Mouse (Mus musculus) forebrain, embryonic 14.5 days (tissue): Measurements from ENCODE around the gene Pard3b. TPM values are rescaled to one million over a fixed set of nuclear protein-coding genes. Genes with fewer than 3 reads are reported as not detected.

ENCODE experiments used
- ATAC-seq: fragments of 200-750 bp; cut with Nextera tagmentation; 2 replicates; pipeline ENCODE4 v1.8.0; 2017; ENCODE audit warnings: mild to moderate bottlenecking, moderate library complexity
- DNase-seq: peaks from one replicate; pipeline ENCODE4 v3.0.0-alpha.2; 2015; ENCODE audit warnings: low spot score
- H3K27ac ChIP-seq: fragments of 300-500 bp; sonication (generic); 2 replicates; pipeline ENCODE4 v1.5.1; 2014; ENCODE audit warnings: low read depth, mild to moderate bottlenecking, control low read depth, low read length, moderate library complexity
- H3K27me3 ChIP-seq: fragments of 300-500 bp; sonication (generic); replicated peaks from 2 replicates; pipeline ENCODE4 v1.6.1; 2014; ENCODE audit warnings: low read length, control low read depth, mixed read lengths; ENCODE audit not compliant: control insufficient read depth, insufficient read depth
- H3K36me3 ChIP-seq: fragments of 300-500 bp; sonication (generic); 2 replicates; pipeline ENCODE4 v1.6.1; 2014; ENCODE audit warnings: low read length, control low read depth; ENCODE audit not compliant: control insufficient read depth, insufficient read depth
- H3K4me1 ChIP-seq: fragments of 300-500 bp; sonication (generic); 2 replicates; pipeline ENCODE4 v1.6.1; 2014; ENCODE audit warnings: antibody characterized with exemption, low read length, control low read depth; ENCODE audit not compliant: control insufficient read depth, insufficient read depth
- H3K4me2 ChIP-seq: fragments of 300-500 bp; sonication (generic); 2 replicates; pipeline ENCODE4 v1.6.1; 2014; ENCODE audit warnings: mild to moderate bottlenecking, control low read depth, low read length
- H3K4me3 ChIP-seq: fragments of 300-500 bp; sonication (generic); 2 replicates; pipeline ENCODE4 v1.5.1; 2014; ENCODE audit warnings: low read depth, low read length, control low read depth
- H3K9ac ChIP-seq: fragments of 300-500 bp; sonication (generic); 2 replicates; pipeline ENCODE4 v1.6.1; 2014; ENCODE audit warnings: mild to moderate bottlenecking, low read length, control low read depth, moderate library complexity
- H3K9me3 ChIP-seq: fragments of 300-500 bp; sonication (generic); replicated peaks from 2 replicates; pipeline ENCODE4 v1.6.1; 2016; ENCODE audit warnings: low read length, control low read depth, mixed read lengths; ENCODE audit not compliant: control insufficient read depth
- WGBS: fragments of 180-500 bp; shearing (Covaris S2); extraction: QIAGEN DNeasy Blood & Tissue Kit; methylation state at CpG from one replicate; pipeline ENCODE4 v1.1.7; 2014; 5-methylcytosine and 5-hydroxymethylcytosine counted together
- polyA plus RNA-seq: library from polyadenylated mRNA; unstranded; fragments of >200 nt; fragmentation: Nextera tagmentation; extraction: Ambion mirVana; gene quantifications from 2 replicates; pipeline ENCODE4 v1.2.1, GENCODE M21; 2014

Gene Pard3b
- polyA plus RNA-seq, 1 experiment from 2014 or later, result 4.3 TPM

GRCm38 (mm10) chr1:62283624-62284023 is 645.0 kb downstream of the Pard3b start:
- Histone ChIP-seq H3K4me1 (no peaks in the 10 kb centered on the region), H3K4me2 (no peak overlapping the region), H3K27me3 (no peaks in the 10 kb centered on the region), H3K27ac (no peak overlapping the region), H3K9ac (no peak overlapping the region), H3K9me3 (no peaks in the 10 kb centered on the region), H3K36me3 (no peaks in the 10 kb centered on the region), H3K4me3 (no peak overlapping the region)
- WGBS, result 97% methylated on average over 2 of the region's 2 CpGs
- DNase-seq, result no peak
- no peak for ATAC-seq

GRCm38 (mm10) chr1:62309376-62309775 is 670.8 kb downstream of the Pard3b start:
- H3K27ac ChIP-seq, result no peak overlapping the region
- ATAC-seq (no peak), DNase-seq (no peak)
- H3K9ac ChIP-seq, result no peak overlapping the region
- no peaks in the 10 kb centered on the region for H3K9me3 ChIP-seq
- 93% methylated on average over 6 of the region's 6 CpGs for WGBS
- no peak overlapping the region for H3K4me3 ChIP-seq
- H3K4me1 ChIP-seq, result no peaks in the 10 kb centered on the region
- no peak overlapping the region for H3K4me2 ChIP-seq
- H3K36me3 ChIP-seq, result no peaks in the 10 kb centered on the region
- H3K27me3 ChIP-seq, result no peaks in the 10 kb centered on the region

GRCm38 (mm10) chr1:62325237-62325636 is 686.6 kb downstream of the Pard3b start:
- no peak for ATAC-seq
- H3K36me3 ChIP-seq, result no peaks in the 10 kb centered on the region
- no peak overlapping the region for H3K4me2 ChIP-seq
- no peaks in the 10 kb centered on the region for H3K27me3 ChIP-seq
- no peak overlapping the region for H3K4me3 ChIP-seq
- no peaks in the 10 kb centered on the region for H3K9me3 ChIP-seq
- H3K9ac ChIP-seq, result no peak overlapping the region
- H3K4me1 ChIP-seq, result 0 out of 2 replicates have a peak, but pooled peaks cover 5% of the 10 kb centered on the region
- DNase-seq, result no peak
- WGBS, result 8% methylated on average over 5 of the region's 5 CpGs
- H3K27ac ChIP-seq, result no peak overlapping the region

GRCm38 (mm10) chr1:62327743-62328142 is 689.1 kb downstream of the Pard3b start:
- no peak overlapping the region for H3K4me3 ChIP-seq
- no peak overlapping the region for H3K27ac ChIP-seq
- no peak for ATAC-seq
- no peaks in the 10 kb centered on the region for H3K36me3 ChIP-seq
- no peaks in the 10 kb centered on the region for H3K9me3 ChIP-seq
- H3K4me1 ChIP-seq, result peaks cover 6% of the 10 kb centered on the region; the same call in 1 of the 2 replicates
- H3K27me3 ChIP-seq, result no peaks in the 10 kb centered on the region
- 86% methylated on average over 5 of the region's 5 CpGs for WGBS
- no peak overlapping the region for H3K9ac ChIP-seq
- no peak for DNase-seq
- no peak overlapping the region for H3K4me2 ChIP-seq

DNA sequence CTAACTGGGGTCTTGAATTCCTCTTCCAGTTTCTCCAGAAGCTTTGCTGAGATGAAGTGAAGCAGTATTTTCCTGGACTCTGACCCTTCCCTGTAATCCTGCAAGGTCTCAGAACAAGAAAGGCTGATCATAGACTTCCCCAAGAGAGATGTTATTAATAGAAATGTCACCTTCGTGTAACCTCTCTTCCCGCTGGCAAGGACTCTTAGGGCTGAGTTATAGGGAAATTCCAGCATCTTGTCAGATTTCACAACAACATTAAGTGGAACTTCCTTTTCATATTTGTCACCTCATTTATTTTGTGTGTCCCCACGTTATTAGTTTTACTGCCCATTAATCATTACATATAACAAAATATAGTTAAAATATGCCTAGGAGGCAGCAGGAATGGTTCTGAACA is 690.2 kb downstream of the Pard3b start:
- WGBS, result 85% methylated on average over 3 of the region's 3 CpGs
- H3K9me3 ChIP-seq, result no peaks in the 10 kb centered on the region
- DNase-seq, result no peak

GRCm38 (mm10) chr1:62333016-62333415 is 694.4 kb downstream of the Pard3b start:
- no peak overlapping the region for H3K4me2 ChIP-seq
- 18% methylated on average over 2 of the region's 2 CpGs for WGBS
- H3K27ac ChIP-seq, result no peak overlapping the region
- H3K9me3 ChIP-seq, result no peaks in the 10 kb centered on the region
- peak; percentile 61 for DNase-seq
- ATAC-seq, result no peak
- peaks cover 6% of the 10 kb centered on the region; the same call in 1 of the 2 replicates for H3K4me1 ChIP-seq
- H3K9ac ChIP-seq, result no peak overlapping the region
- H3K36me3 ChIP-seq, result no peaks in the 10 kb centered on the region
- H3K27me3 ChIP-seq, result no peaks in the 10 kb centered on the region
- H3K4me3 ChIP-seq, result no peak overlapping the region

More for the DNA sequence above, 690.2 kb downstream of the Pard3b start:
- no peak for ATAC-seq
- Histone ChIP-seq H3K27ac (no peak overlapping the region), H3K4me3 (no peak overlapping the region), H3K27me3 (no peaks in the 10 kb centered on the region), H3K4me2 (no peak overlapping the region), H3K9ac (no peak overlapping the region), H3K4me1 (peaks cover 10% of the 10 kb centered on the region; the same call in 1 of the 2 replicates), H3K36me3 (no peaks in the 10 kb centered on the region)

- Histone ChIP-seq H3K9me3 (no peaks in the 10 kb centered on the region), H3K4me3 (no peak overlapping the region), H3K27ac (no peak overlapping the region), H3K36me3 (no peaks in the 10 kb centered on the region), H3K4me1 (peaks cover 6% of the 10 kb centered on the region; the same call in 1 of the 2 replicates), H3K9ac (no peak overlapping the region), H3K4me2 (no peak overlapping the region), H3K27me3 (no peaks in the 10 kb centered on the region)
- ATAC-seq (no peak), DNase-seq (no peak)
- 58% methylated on average over 5 of the region's 5 CpGs for WGBS
Observed at GRCm38 (mm10) chr1:62334196-62334595, 695.6 kb downstream of the Pard3b start.

GRCm38 (mm10) chr1:62340261-62340660 is 701.6 kb downstream of the Pard3b start:
- Histone ChIP-seq H3K9ac (no peak overlapping the region), H3K36me3 (no peaks in the 10 kb centered on the region), H3K4me3 (no peak overlapping the region), H3K27me3 (no peaks in the 10 kb centered on the region), H3K4me2 (no peak overlapping the region), H3K27ac (no peak overlapping the region), H3K4me1 (peaks cover 2% of the 10 kb centered on the region; the same call in 1 of the 2 replicates), H3K9me3 (no peaks in the 10 kb centered on the region)
- DNase-seq, result no peak
- 91% methylated on average over 1 of the region's 1 CpGs for WGBS
- no peak for ATAC-seq

- Histone ChIP-seq H3K4me3 (no peak overlapping the region), H3K36me3 (no peaks in the 10 kb centered on the region), H3K27me3 (no peaks in the 10 kb centered on the region), H3K9ac (no peak overlapping the region), H3K27ac (no peak overlapping the region), H3K9me3 (no peaks in the 10 kb centered on the region), H3K4me1 (peaks cover 5% of the 10 kb centered on the region; the same call in 1 of the 2 replicates), H3K4me2 (no peak overlapping the region)
- ATAC-seq, result peak; percentile 26; the same call in 1 of the 2 replicates
- 23% methylated on average over 4 of the region's 4 CpGs for WGBS
- peak; percentile 59 for DNase-seq
Observed at GRCm38 (mm10) chr1:62344286-62344685, 705.7 kb downstream of the Pard3b start.
